In the genomic region with DNA sequence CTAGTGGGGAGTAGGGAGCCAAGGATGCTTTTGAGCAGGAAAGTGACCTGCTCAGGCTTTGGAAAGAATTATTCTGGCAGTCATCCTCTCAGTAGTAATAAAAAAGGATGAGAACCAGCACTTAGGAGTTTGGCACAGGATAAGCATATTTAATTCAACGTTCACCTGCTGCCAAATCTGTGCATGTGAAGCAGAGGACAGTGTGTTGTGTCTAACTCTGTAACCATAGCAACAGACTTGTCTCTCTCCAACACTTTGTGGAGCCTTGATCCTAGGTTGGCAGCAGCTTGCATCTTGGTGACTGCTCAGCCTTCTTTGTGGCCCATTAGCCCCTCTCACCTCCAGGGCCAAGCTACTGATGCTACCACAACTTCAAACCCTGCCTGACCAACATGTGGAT, we compare ENCODE assay signal across 30 mouse cellular contexts. TPM values are rescaled to one million over a fixed set of nuclear protein-coding genes. Genes with fewer than 3 reads are reported as not detected.
DNase-seq lines count a peak whose midpoint lies in the region; ATAC-seq and TF ChIP-seq lines count a peak whose summit lies in the region.
"Had no signal": no experiment of that assay in that cellular context is flagged by ENCODE, and none has a peak within 500 bp of the region (broad histone marks: within the 10 kb centered on the region; RNA-seq: fewer than 3 reads in every experiment).

No protein-coding gene starts in this region.

- H3K4me3 ChIP-seq in forebrain, postnatal 0 days (ENCODE audit: low read depth, low read length): no peak overlapping the region
- H3K4me3 ChIP-seq in forebrain, embryonic 11.5 days (ENCODE audit: low read depth, low read length): no peak overlapping the region
- H3K4me3 ChIP-seq: embryonic facial prominence, embryonic 15.5 days; heart, adult 2 months; heart, embryonic 13.5 days; kidney, embryonic 15.5 days; liver, embryonic 12.5 days; neural tube, embryonic 12.5 days had no signal

- CTCF ChIA-PET in Patski (lab: Charles Lee): no interaction called here

- no peak overlapping the region for H3K9ac ChIP-seq in forebrain, postnatal 0 days
- H3K9ac ChIP-seq in forebrain, embryonic 11.5 days (ENCODE audit: low read length): no peak overlapping the region
- H3K9ac ChIP-seq: embryonic facial prominence, embryonic 15.5 days; heart, embryonic 13.5 days; kidney, embryonic 15.5 days; liver, embryonic 12.5 days; neural tube, embryonic 12.5 days had no signal

- 13% methylated on average over 1 of the region's 1 CpGs for WGBS in forebrain, postnatal 0 days
- WGBS in forebrain, embryonic 11.5 days: 82% methylated on average over 1 of the region's 1 CpGs

- no peak for TF ChIP-seq POLR2A in brain, embryonic 14.5 days (IDR thresholded peaks at IDR 0.05; ENCODE audit: borderline replicate concordance, extremely low read depth, insufficient read depth, insufficient read length, poor library complexity, severe bottlenecking)

- no peak overlapping the region for H3K27ac ChIP-seq in forebrain, postnatal 0 days (ENCODE audit: low read depth, low read length)
- H3K27ac ChIP-seq in forebrain, embryonic 11.5 days (ENCODE audit: low read depth, low read length): no peak overlapping the region
- H3K27ac ChIP-seq: embryonic facial prominence, embryonic 15.5 days; heart, adult 2 months; heart, embryonic 13.5 days; kidney, embryonic 15.5 days; liver, embryonic 12.5 days; neural tube, embryonic 12.5 days had no signal

- TF ChIP-seq CTCF in forebrain, postnatal 0 days (IDR thresholded peaks at IDR 0.05; ENCODE audit: low read depth): no peak
- TF ChIP-seq CTCF in Patski (IDR thresholded peaks at IDR 0.05): no peak
- TF ChIP-seq CTCF in brain, embryonic 14.5 days (IDR thresholded peaks at IDR 0.05; ENCODE audit: borderline replicate concordance, extremely low read depth, insufficient read depth, insufficient read length): no peak

- H3K9me3 ChIP-seq in forebrain, postnatal 0 days (ENCODE audit: low read length): no peaks in the 10 kb centered on the region
- H3K9me3 ChIP-seq in forebrain, embryonic 11.5 days (ENCODE audit: control insufficient read depth, low read length): no peaks in the 10 kb centered on the region
- H3K9me3 ChIP-seq: embryonic facial prominence, embryonic 15.5 days; G1E; heart, embryonic 13.5 days; kidney, embryonic 15.5 days; liver, embryonic 12.5 days; neural tube, embryonic 12.5 days had no signal

- in situ Hi-C loops in Patski (cut with MboI; ENCODE audit: low pct_unique_long_range_greater_than_20kb): no loop called here

- POLR2A ChIA-PET in Patski (lab: Charles Lee): no interaction called here

- no peak overlapping the region for H3K4me2 ChIP-seq in forebrain, postnatal 0 days (ENCODE audit: low read depth)
- no peak overlapping the region for H3K4me2 ChIP-seq in forebrain, embryonic 11.5 days (ENCODE audit: low read depth, low read length, severe bottlenecking)
- H3K4me2 ChIP-seq: embryonic facial prominence, embryonic 15.5 days; heart, embryonic 13.5 days; kidney, embryonic 15.5 days; liver, embryonic 12.5 days; midbrain, embryonic 11.5 days; neural tube, embryonic 12.5 days had no signal

- peak; percentile 70 for ATAC-seq in forebrain, postnatal 0 days
- no peak for ATAC-seq in forebrain, embryonic 11.5 days (replicated peaks; ENCODE audit: low FRiP score)
- ATAC-seq in Patski: peak; percentile 39
- ATAC-seq: liver, embryonic 12.5 days had no signal

- DNase-seq in forebrain, postnatal 0 days: peak; percentile 41
- DNase-seq in forebrain, embryonic 11.5 days (ENCODE audit: low spot score): no peak
- DNase-seq in layer of hippocampus, adult 11-12 months (ENCODE audit: low spot score): peak; percentile 9
- DNase-seq in layer of hippocampus, postnatal 36 days: no peak
- DNase-seq in Patski (ENCODE audit: low read depth, low spot score): no peak
- peak; percentile 72 for DNase-seq in brain, embryonic 14.5 days (ENCODE audit: low read depth)
- DNase-seq in liver: no peak
- DNase-seq: adrenal gland, adult 2 months; B cell, adult 2 months; cerebellum, adult 8-10 months; cerebellum, postnatal 36 days; embryo, embryonic 11 days; gastrocnemius, postnatal 25 days; heart, adult 2 months; kidney, adult 11 months; kidney, postnatal 4 days; lung, adult 18-20 months; lung, postnatal 10 days; retina, postnatal 1 day; right cerebral cortex, postnatal 25 days; spleen, adult 18-20 months; thymus, postnatal 14 days had no signal

- no peaks in the 10 kb centered on the region for H3K36me3 ChIP-seq in forebrain, postnatal 0 days (ENCODE audit: insufficient read depth)
- no peaks in the 10 kb centered on the region for H3K36me3 ChIP-seq in forebrain, embryonic 11.5 days (ENCODE audit: control insufficient read depth, insufficient read depth, low read length)
- H3K36me3 ChIP-seq: G1E had no signal

- no peaks in the 10 kb centered on the region for H3K27me3 ChIP-seq in forebrain, postnatal 0 days (ENCODE audit: insufficient read depth, low read length)
- no peaks in the 10 kb centered on the region for H3K27me3 ChIP-seq in forebrain, embryonic 11.5 days (ENCODE audit: control insufficient read depth, insufficient read depth, low read length)
- no peaks in the 10 kb centered on the region for H3K27me3 ChIP-seq in Patski
- H3K27me3 ChIP-seq: embryonic facial prominence, embryonic 15.5 days; heart, embryonic 13.5 days; kidney, embryonic 15.5 days; liver, embryonic 12.5 days; neural tube, embryonic 12.5 days had no signal

- no peaks in the 10 kb centered on the region for H3K4me1 ChIP-seq in forebrain, postnatal 0 days (ENCODE audit: insufficient read depth)
- H3K4me1 ChIP-seq in forebrain, embryonic 11.5 days (replicated peaks; ENCODE audit: control insufficient read depth, insufficient read depth, low read length): no peaks in the 10 kb centered on the region
- H3K4me1 ChIP-seq: embryonic facial prominence, embryonic 15.5 days; heart, embryonic 13.5 days; kidney, embryonic 15.5 days; liver, embryonic 12.5 days; neural tube, embryonic 12.5 days had no signal

RNA-seq across cellular contexts. Expression of a gene that starts 28.2 kb away (rescaled TPM):
- total RNA-seq in forebrain, postnatal 0 days (2014; rRNA removed): 12.4 and 12.9 TPM in 2 replicates
- 32.1 and 41.6 TPM in 2 replicates for polyA plus RNA-seq in forebrain, postnatal 0 days (2015; fragmentation: Nextera tagmentation; extraction: Ambion mirVana)
- 24.5 and 29.5 TPM in 2 replicates for polyA plus RNA-seq in forebrain, embryonic 11.5 days (2014; fragmentation: Nextera tagmentation; extraction: Ambion mirVana)
- total RNA-seq in layer of hippocampus, postnatal 36 days (2021): 1 to 10 TPM; 3.5 to 5.8 TPM
- polyA plus RNA-seq in Patski (2021): 0.24 TPM
- 43.6 and 49.0 TPM in 2 replicates for polyA plus RNA-seq in brain, embryonic 14.5 days (2012; rRNA removed)
- polyA plus RNA-seq: G1E had no signal

RNA-seq across cellular contexts. Expression of a gene that starts 34.9 kb away (rescaled TPM):
- 0.76 TPM in 1 of 2 replicates, not detected in the other for total RNA-seq in forebrain, postnatal 0 days (2014; rRNA removed)
- polyA plus RNA-seq in forebrain, postnatal 0 days (2015; fragmentation: Nextera tagmentation; extraction: Ambion mirVana): 0.48 and 0.67 TPM in 2 replicates
- polyA plus RNA-seq in forebrain, embryonic 11.5 days (2014; fragmentation: Nextera tagmentation; extraction: Ambion mirVana): not detected in 2 replicates
- total RNA-seq in layer of hippocampus, postnatal 36 days (2021): not detected
- not detected for polyA plus RNA-seq in Patski (2021)
- 0.18 and 0.19 TPM in 2 replicates for polyA plus RNA-seq in brain, embryonic 14.5 days (2012; rRNA removed)
- total RNA-seq: adrenal gland, adult 2 months; G1E; gastrocnemius, postnatal 25 days had no signal
- polyA plus RNA-seq: adrenal gland, adult 2 months; heart, adult 2 months; heart, embryonic 13.5 days; testis, adult 2 months had no signal

Comparison
In these comparisons a context has a peak if more than half of its experiments do, and no peak if none do; other contexts are left out.
1. DNase-seq: peak in forebrain, postnatal 0 days (single experiment), layer of hippocampus, adult 11-12 months (single experiment) and brain, embryonic 14.5 days (single experiment); none in forebrain, embryonic 11.5 days (single experiment), layer of hippocampus, postnatal 36 days (0 of 2), Patski (single experiment) and liver (single experiment).
2. RNA of a gene that starts 28.2 kb away (polyA plus RNA-seq): 43.6 to 49.0 TPM in brain, embryonic 14.5 days, 32.1 to 41.6 TPM in forebrain, postnatal 0 days and 24.5 to 29.5 TPM in forebrain, embryonic 11.5 days; 0.24 TPM in Patski (single experiment); every median in the first group is over 10 times any median in the second.